Mouse (Mus musculus): ENCODE data around the gene Agtr1a. TPM values are rescaled to one million over a fixed set of nuclear protein-coding genes. Genes with fewer than 3 reads are reported as not detected.
A peak's percentile ranks its signal among the peaks of the same experiment; 100 is the strongest.

Gene Agtr1a
- polyA plus RNA-seq, 1 experiment: 1.3 TPM

DNA sequence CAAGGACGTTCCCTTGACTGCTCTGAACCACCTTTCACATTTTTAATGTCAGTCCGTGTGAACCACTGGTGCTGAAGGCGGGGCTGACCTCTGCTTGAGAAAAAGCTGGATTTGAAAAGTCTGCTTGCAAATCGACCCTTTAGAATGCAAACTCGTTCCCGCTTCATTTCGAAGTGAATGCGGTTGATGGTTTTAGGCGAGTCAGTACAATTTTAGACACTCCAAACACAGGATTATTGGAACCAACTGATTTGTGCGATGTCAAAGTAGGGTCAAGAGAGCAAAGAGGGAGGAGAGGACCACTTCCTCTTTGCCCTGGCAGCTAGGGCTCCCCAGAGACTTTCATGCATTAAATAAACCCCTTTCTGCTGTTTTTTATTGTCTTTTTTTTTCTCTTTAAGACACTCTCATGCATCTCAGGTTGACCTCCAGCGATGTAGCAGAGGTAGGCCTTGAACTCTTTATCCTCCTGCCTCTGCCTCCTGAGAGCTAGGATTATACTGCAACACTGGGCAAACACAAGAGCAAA, 27.9 kb downstream of the Agtr1a start:
- no peak for TF ChIP-seq CTCF (IDR thresholded peaks at IDR 0.05; ENCODE audit: borderline replicate concordance, extremely low read depth, insufficient read depth, insufficient read length)
- no peak for TF ChIP-seq POLR2A (IDR thresholded peaks at IDR 0.05; ENCODE audit: borderline replicate concordance, extremely low read depth, insufficient read depth, insufficient read length, poor library complexity, severe bottlenecking)
- no peak for DNase-seq (ENCODE audit: low read depth)

DNA sequence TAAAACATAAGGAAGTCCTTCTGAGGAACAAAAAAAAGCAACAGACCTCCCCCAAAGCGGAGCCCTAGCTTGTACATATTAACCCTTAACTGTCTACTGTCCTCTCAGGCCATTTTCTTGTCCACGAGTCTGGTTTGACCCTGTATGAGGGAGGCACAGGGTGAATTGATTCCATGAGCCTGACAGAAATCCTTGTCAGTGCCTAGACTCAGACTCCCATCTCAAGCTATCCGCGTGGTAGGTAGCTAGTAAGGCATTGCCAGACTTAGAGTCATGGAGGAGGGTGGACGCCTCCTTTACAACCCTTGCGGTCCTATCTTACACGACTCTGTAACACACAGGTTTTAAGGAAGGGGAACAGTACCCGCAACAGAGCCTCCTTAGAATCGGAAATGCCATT, 28.5 kb downstream of the Agtr1a start:
- TF ChIP-seq POLR2A (IDR thresholded peaks at IDR 0.05; ENCODE audit: borderline replicate concordance, extremely low read depth, insufficient read depth, insufficient read length, poor library complexity, severe bottlenecking) (no peak), CTCF (IDR thresholded peaks at IDR 0.05; ENCODE audit: borderline replicate concordance, extremely low read depth, insufficient read depth, insufficient read length) (no peak)
- DNase-seq (ENCODE audit: low read depth): no peak

- DNase-seq (ENCODE audit: low read depth): no peak
- TF ChIP-seq CTCF (IDR thresholded peaks at IDR 0.05; ENCODE audit: borderline replicate concordance, extremely low read depth, insufficient read depth, insufficient read length) (no peak), POLR2A (IDR thresholded peaks at IDR 0.05; ENCODE audit: borderline replicate concordance, extremely low read depth, insufficient read depth, insufficient read length, poor library complexity, severe bottlenecking) (no peak)
These were observed 29.1 kb downstream of the Agtr1a start for GRCm38 (mm10) chr13:30365378-30365777.

DNA sequence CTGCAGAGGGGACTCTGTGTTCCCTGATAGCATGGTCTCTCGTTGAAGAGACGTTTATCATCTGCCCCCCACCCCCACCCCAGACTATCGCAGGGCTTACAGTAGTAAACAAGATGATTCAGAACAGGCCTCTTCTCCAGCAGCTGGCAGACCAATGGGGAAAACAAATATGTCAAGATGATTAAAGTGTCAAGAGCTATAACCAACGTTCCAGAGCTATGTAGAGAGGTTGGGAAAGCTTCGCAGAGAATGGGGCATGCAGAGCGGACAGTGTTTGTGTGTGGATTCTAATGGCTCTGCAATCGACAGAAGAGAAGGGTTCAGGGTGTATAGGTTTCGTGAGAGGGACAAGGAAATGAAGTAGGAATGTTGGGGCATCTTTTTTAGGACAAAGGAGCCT, 31.9 kb downstream of the Agtr1a start:
- TF ChIP-seq POLR2A (IDR thresholded peaks at IDR 0.05; ENCODE audit: borderline replicate concordance, extremely low read depth, insufficient read depth, insufficient read length, poor library complexity, severe bottlenecking): no peak
- no peak for TF ChIP-seq CTCF (IDR thresholded peaks at IDR 0.05; ENCODE audit: borderline replicate concordance, extremely low read depth, insufficient read depth, insufficient read length)
- no peak for DNase-seq (ENCODE audit: low read depth)

DNA sequence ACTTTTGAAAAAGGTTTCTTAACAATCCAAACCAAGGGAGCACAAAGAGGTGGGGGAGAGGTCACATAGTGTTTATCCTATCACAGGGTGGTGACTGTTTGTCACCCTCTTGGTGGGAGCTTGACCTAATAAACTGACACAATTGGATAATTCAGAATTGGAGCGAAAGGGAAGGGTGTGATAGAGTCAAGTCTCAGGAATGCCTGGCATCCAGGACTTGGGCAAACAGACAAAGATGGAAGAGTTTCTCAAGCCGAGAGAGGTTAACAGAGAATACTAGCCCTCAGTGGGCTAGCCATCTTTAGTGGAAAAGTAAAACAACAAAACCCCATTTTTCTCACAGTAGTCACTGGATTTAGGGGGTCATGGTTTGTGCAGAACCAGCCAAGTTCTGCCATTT, 32.5 kb downstream of the Agtr1a start:
- no peak for TF ChIP-seq CTCF (IDR thresholded peaks at IDR 0.05; ENCODE audit: borderline replicate concordance, extremely low read depth, insufficient read depth, insufficient read length)

GRCm38 (mm10) chr13:30378868-30379267, 42.6 kb downstream of the Agtr1a start:
- TF ChIP-seq POLR2A (IDR thresholded peaks at IDR 0.05; ENCODE audit: borderline replicate concordance, extremely low read depth, insufficient read depth, insufficient read length, poor library complexity, severe bottlenecking) (no peak), CTCF (IDR thresholded peaks at IDR 0.05; ENCODE audit: borderline replicate concordance, extremely low read depth, insufficient read depth, insufficient read length) (no peak)
- no peak for DNase-seq (ENCODE audit: low read depth)

More for the DNA sequence above, 32.5 kb downstream of the Agtr1a start:
- DNase-seq (ENCODE audit: low read depth): no peak

GRCm38 (mm10) chr13:30385183-30385582, 48.9 kb downstream of the Agtr1a start:
- TF ChIP-seq CTCF (IDR thresholded peaks at IDR 0.05; ENCODE audit: borderline replicate concordance, extremely low read depth, insufficient read depth, insufficient read length) (no peak), POLR2A (IDR thresholded peaks at IDR 0.05; ENCODE audit: borderline replicate concordance, extremely low read depth, insufficient read depth, insufficient read length, poor library complexity, severe bottlenecking) (no peak)
- no peak for DNase-seq (ENCODE audit: low read depth)

GRCm38 (mm10) chr13:30394123-30394522, 57.9 kb downstream of the Agtr1a start:
- TF ChIP-seq CTCF (IDR thresholded peaks at IDR 0.05; ENCODE audit: borderline replicate concordance, extremely low read depth, insufficient read depth, insufficient read length): no peak
- no peak for TF ChIP-seq POLR2A (IDR thresholded peaks at IDR 0.05; ENCODE audit: borderline replicate concordance, extremely low read depth, insufficient read depth, insufficient read length, poor library complexity, severe bottlenecking)
- no peak for DNase-seq (ENCODE audit: low read depth)

DNA sequence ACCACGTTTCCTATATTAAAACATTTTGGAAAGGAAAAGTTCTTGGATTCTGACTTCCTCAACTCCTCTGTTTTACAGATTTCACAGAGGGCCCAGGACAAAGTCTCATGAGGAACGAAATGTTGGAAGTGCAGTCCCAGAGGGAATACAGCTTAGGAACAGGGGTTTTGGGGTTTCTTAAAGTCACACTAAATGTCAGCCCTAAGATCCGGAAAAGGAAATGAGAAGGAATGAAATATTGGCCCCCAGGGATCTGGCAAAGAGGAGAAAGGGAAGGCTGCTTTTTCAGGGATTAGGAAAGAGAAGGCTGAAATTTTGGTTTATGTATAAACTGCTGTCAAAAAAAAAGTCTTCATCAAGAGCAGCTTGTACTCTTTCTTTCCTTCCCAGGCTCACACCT, 60.2 kb downstream of the Agtr1a start:
- DNase-seq (ENCODE audit: low read depth): no peak
- no peak for TF ChIP-seq POLR2A (IDR thresholded peaks at IDR 0.05; ENCODE audit: borderline replicate concordance, extremely low read depth, insufficient read depth, insufficient read length, poor library complexity, severe bottlenecking)
- no peak for TF ChIP-seq CTCF (IDR thresholded peaks at IDR 0.05; ENCODE audit: borderline replicate concordance, extremely low read depth, insufficient read depth, insufficient read length)

GRCm38 (mm10) chr13:30398852-30399251, 62.6 kb downstream of the Agtr1a start:
- DNase-seq (ENCODE audit: low read depth): no peak
- TF ChIP-seq CTCF (IDR thresholded peaks at IDR 0.05; ENCODE audit: borderline replicate concordance, extremely low read depth, insufficient read depth, insufficient read length) (no peak), POLR2A (IDR thresholded peaks at IDR 0.05; ENCODE audit: borderline replicate concordance, extremely low read depth, insufficient read depth, insufficient read length, poor library complexity, severe bottlenecking) (no peak)

DNA sequence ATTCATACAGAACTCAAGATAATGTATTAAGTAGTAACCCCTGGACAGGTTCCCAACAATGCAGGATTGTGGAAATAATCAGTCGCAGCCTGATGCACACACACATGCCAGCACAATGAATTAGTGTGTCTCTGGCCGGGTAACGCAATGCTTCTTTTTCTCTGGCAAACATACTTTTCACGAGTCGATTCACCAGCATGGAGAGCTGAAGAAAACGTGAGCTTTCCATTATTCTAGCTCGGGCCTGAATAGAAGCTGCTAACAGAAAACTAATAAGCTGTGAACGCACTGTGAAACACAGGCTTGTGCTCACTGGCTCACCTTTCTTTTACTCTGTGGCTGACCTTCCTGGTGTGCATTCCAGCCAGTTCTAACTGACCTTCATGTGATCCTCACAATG, 64.4 kb downstream of the Agtr1a start:
- DNase-seq (ENCODE audit: low read depth): peak; percentile 53
- TF ChIP-seq CTCF (IDR thresholded peaks at IDR 0.05; ENCODE audit: borderline replicate concordance, extremely low read depth, insufficient read depth, insufficient read length) (no peak), POLR2A (IDR thresholded peaks at IDR 0.05; ENCODE audit: borderline replicate concordance, extremely low read depth, insufficient read depth, insufficient read length, poor library complexity, severe bottlenecking) (no peak)

DNA sequence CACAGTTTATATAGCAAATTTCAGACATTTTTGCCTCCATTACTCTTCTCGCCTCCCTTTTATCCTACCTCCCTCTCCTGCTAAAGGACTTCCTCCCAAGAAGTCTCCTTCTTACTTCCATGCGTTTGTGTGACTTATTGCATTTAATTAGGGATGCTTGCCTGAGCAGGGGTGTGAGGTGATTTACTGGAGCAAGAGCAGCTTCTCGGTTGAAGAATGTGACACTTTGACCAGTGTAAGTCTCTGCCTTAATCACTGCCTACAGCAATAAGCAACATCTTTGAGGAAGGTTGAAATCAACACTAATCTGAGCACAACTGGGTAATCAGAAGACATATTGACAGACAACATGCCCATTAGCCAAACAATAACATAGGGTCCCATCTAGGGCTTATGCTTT, 67.6 kb downstream of the Agtr1a start:
- TF ChIP-seq POLR2A (IDR thresholded peaks at IDR 0.05; ENCODE audit: borderline replicate concordance, extremely low read depth, insufficient read depth, insufficient read length, poor library complexity, severe bottlenecking) (no peak), CTCF (IDR thresholded peaks at IDR 0.05; ENCODE audit: borderline replicate concordance, extremely low read depth, insufficient read depth, insufficient read length) (no peak)
- no peak for DNase-seq (ENCODE audit: low read depth)
